Mouse (Mus musculus) liver, postnatal 0 days (tissue): ENCODE measurements at regions not wholly inside any gene's neighbourhood (a gene's known extent, or its start where the extent isn't known, plus 50 kb on each side); places are given as distances from the start of the nearest gene placed in this dataset.

ENCODE experiments used
- ATAC-seq: fragments of 200-750 bp; cut with Nextera tagmentation; 2 replicates; pipeline ENCODE4 v1.8.0; 2017; ENCODE audit warnings: mild to moderate bottlenecking, moderate library complexity
- DNase-seq: peaks from one replicate; pipeline ENCODE4 v3.0.0-alpha.2; 2016
- H3K27ac ChIP-seq: fragments of 300-500 bp; sonication (generic); 2 replicates; pipeline ENCODE4 v1.5.1; 2014; ENCODE audit warnings: antibody characterized with exemption, moderate library complexity, mild to moderate bottlenecking, low read depth
- H3K27me3 ChIP-seq: fragments of 300-500 bp; sonication (generic); 2 replicates; pipeline ENCODE4 v1.6.1; 2014; ENCODE audit warnings: low read length, control low read depth, mixed read lengths; ENCODE audit not compliant: insufficient read depth
- H3K36me3 ChIP-seq: fragments of 300-500 bp; sonication (generic); replicated peaks from 2 replicates; pipeline ENCODE4 v1.6.1; 2014; ENCODE audit warnings: mild to moderate bottlenecking, control low read depth, low read length, moderate library complexity, mixed read lengths; ENCODE audit not compliant: insufficient read depth
- H3K4me1 ChIP-seq: fragments of 300-500 bp; sonication (generic); 2 replicates; pipeline ENCODE4 v1.6.1; 2014; ENCODE audit warnings: antibody characterized with exemption, mild to moderate bottlenecking, control low read depth; ENCODE audit not compliant: insufficient read depth
- H3K4me2 ChIP-seq: fragments of 300-500 bp; sonication (generic); 2 replicates; pipeline ENCODE4 v1.6.1; 2014; ENCODE audit warnings: low read depth, mild to moderate bottlenecking, low read length, moderate library complexity, mixed read lengths
- H3K4me3 ChIP-seq: fragments of 300-500 bp; sonication (generic); 2 replicates; pipeline ENCODE4 v1.5.1; 2014; ENCODE audit warnings: low read depth, low read length
- H3K9ac ChIP-seq: fragments of 300-500 bp; sonication (generic); replicated peaks from 2 replicates; pipeline ENCODE4 v1.6.1; 2014; ENCODE audit warnings: mild to moderate bottlenecking, moderate library complexity
- H3K9me3 ChIP-seq: fragments of 300-500 bp; sonication (generic); 2 replicates; pipeline ENCODE4 v1.6.1; 2016; ENCODE audit warnings: mild to moderate bottlenecking, control low read depth, low read length, mixed read lengths
- CTCF ChIP-seq: sonication (generic); IDR thresholded peaks from 2 replicates; pipeline ENCODE4 v1.5.1; 2016; ENCODE audit warnings: antibody characterized with exemption, low read depth
- EP300 ChIP-seq: IDR thresholded peaks from 2 replicates; pipeline ENCODE4 v1.6.1; 2016; ENCODE audit warnings: antibody characterized with exemption, low read depth, mild to moderate bottlenecking
- WGBS: fragments of 180-500 bp; shearing (Covaris S2); extraction: QIAGEN DNeasy Blood & Tissue Kit; methylation state at CpG from one replicate; pipeline ENCODE4 v1.1.7; 2014; ENCODE audit not compliant: insufficient replicate concordance; 5-methylcytosine and 5-hydroxymethylcytosine counted together

DNA sequence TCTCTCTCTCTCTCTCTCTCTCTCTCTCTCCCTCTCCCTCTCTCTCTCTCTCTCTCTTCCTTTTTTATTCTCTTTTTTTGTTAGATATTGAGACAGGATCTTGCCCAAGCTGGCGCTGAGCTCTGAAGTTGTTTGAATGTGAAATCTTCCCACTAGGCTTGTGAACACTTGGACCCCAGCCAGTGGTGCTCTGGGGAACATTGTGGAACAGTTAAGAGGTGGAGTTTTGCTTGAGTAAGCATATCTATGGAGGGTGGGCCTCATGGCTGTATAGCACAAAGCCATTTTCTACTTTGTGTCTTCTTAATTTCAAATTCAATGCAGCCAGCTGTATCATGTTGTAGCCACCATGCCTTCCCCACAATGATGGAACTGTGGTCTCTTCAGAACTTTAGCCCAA is 875.4 kb downstream of the Tmem114 start:
- 60% methylated on average over 1 of the region's 1 CpGs for WGBS
- H3K4me1 ChIP-seq = no peaks in the 10 kb centered on the region
- H3K27ac ChIP-seq = no peak overlapping the region
- no peaks in the 10 kb centered on the region for H3K9me3 ChIP-seq
- no peak overlapping the region for H3K9ac ChIP-seq
- H3K4me3 ChIP-seq = no peak overlapping the region
- ATAC-seq (no peak), DNase-seq (no peak)
- H3K4me2 ChIP-seq = no peak overlapping the region
- no peaks in the 10 kb centered on the region for H3K36me3 ChIP-seq
- H3K27me3 ChIP-seq = no peaks in the 10 kb centered on the region
- no peak for TF ChIP-seq CTCF
- no peak for TF ChIP-seq EP300

DNA sequence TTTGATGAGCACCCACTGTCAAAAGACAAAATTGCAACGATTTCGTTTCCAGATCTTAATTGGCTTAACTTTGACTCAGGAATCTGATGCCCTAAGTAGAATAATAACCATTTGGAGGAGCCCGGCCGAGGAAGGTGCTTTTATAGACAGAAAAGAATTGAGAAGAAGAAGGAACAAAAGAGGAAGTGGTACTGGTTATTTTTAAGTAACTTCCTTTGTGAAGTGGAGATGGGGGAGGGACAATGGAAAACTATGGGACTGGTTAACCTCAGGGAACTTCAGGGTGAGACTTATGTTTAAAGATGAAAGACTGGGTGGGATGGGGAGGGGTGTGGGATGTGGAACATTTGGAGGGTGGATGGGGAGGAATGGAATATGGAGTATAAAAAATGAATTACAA is 880.9 kb downstream of the Tmem114 start:
- no peaks in the 10 kb centered on the region for H3K9me3 ChIP-seq
- TF ChIP-seq CTCF = no peak
- TF ChIP-seq EP300 = no peak
- no peaks in the 10 kb centered on the region for H3K36me3 ChIP-seq
- H3K4me3 ChIP-seq = no peak overlapping the region
- DNase-seq (no peak), ATAC-seq (no peak)
- H3K27ac ChIP-seq = no peak overlapping the region
- H3K4me2 ChIP-seq = no peak overlapping the region
- H3K27me3 ChIP-seq = no peaks in the 10 kb centered on the region
- WGBS = 47% methylated on average over 4 of the region's 4 CpGs
- H3K4me1 ChIP-seq = no peaks in the 10 kb centered on the region
- no peak overlapping the region for H3K9ac ChIP-seq

DNA sequence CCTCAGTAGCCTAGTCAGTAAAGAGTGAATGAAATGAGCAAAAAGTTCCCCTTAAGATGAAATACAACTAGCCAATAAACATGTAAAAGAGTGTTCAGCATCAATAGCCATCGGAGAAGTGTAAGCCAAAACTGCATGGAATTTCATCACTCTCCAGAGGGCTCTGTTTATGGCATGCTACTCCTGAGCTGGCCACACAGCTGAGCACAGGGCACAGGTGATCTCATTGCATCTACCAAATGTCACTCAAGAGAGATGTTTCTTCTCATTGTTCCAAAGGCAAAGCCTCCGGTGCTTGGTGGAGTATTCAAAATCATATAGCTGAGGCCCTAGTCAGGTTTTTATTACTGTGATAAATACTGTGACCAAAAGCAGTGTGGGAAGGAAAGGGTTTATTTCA is 895.1 kb downstream of the Tmem114 start:
- Histone ChIP-seq H3K27me3 (no peaks in the 10 kb centered on the region), H3K4me1 (no peaks in the 10 kb centered on the region), H3K36me3 (no peaks in the 10 kb centered on the region), H3K4me3 (no peak overlapping the region), H3K9ac (no peak overlapping the region), H3K4me2 (no peak overlapping the region), H3K9me3 (no peaks in the 10 kb centered on the region), H3K27ac (no peak overlapping the region)
- ATAC-seq (no peak), DNase-seq (no peak)
- TF ChIP-seq CTCF (no peak), EP300 (no peak)
- 82% methylated on average over 2 of the region's 2 CpGs for WGBS

DNA sequence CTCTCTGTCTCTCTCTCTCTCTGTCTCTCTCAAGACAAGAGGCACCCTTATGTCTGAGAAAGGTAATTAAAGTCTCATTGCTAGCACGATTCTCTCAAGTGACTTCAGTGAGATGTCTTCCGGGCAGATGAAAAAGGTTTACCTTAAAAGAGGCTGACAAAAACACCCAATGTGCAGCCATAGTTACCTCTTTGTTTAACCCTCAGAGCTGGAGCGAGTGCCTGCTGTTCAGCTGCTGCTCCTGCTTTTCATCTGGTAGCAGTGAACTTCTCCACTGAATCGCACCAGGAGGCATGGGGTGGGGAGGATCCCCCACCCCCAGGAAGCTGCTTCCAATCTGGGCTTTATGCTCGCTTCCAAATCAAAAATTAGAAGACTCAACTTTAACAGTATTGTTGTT is 896.0 kb downstream of the Tmem114 start:
- ATAC-seq (no peak), DNase-seq (no peak)
- Histone ChIP-seq H3K4me2 (no peak overlapping the region), H3K4me1 (no peaks in the 10 kb centered on the region), H3K9ac (no peak overlapping the region), H3K36me3 (no peaks in the 10 kb centered on the region), H3K4me3 (no peak overlapping the region), H3K27ac (no peak overlapping the region), H3K9me3 (no peaks in the 10 kb centered on the region; the same call in 1 of the 2 replicates), H3K27me3 (no peaks in the 10 kb centered on the region)
- no peak for TF ChIP-seq CTCF
- TF ChIP-seq EP300 = no peak
- WGBS = 65% methylated on average over 5 of the region's 5 CpGs

DNA sequence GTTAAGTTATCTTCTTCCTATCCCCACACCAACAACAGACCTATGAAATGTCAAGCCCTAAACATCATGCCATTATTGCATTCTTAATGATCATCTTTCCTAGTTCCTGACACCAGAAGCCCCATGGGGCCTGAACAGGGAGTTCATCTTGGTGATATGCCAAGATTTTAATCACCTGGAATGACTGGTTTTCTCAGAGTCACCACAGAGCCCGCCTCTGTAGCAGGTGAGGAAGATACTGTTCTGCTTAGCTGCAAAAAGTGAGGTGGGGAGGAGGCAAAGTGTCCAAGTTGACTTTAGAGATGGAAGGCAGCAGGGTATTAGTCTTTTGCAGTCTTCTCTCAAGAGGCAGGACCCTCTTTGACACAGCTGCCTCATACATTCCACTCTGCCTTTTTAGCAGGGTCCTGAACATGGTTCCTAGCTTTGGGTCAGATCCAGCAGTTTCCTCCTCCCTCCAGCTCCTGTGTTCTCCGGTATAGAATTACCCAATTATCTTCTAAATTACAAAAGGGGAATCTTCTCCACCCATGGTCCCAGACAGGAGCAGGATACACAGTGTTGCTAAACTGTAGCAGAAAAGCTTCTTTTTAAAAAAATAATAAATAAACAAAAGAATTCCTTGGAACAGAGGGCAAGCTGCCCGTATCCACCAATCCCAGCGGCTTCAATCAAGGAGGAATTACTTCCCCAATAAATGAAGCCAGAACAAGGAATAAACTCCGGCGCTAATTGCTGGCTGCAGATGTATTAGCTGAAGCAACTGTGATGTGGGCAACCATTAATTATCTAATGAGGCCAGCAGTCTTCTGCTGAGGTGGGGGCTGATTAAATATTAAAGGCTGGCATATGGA is 896.8 kb downstream of the Tmem114 start:
- no peaks in the 10 kb centered on the region; the same call in 1 of the 2 replicates for H3K9me3 ChIP-seq
- no peak for DNase-seq
- H3K36me3 ChIP-seq = no peaks in the 10 kb centered on the region
- no peak for ATAC-seq
- H3K9ac ChIP-seq = no peak overlapping the region
- H3K27ac ChIP-seq = no peak overlapping the region
- H3K4me1 ChIP-seq = no peaks in the 10 kb centered on the region
- no peak overlapping the region for H3K4me2 ChIP-seq
- no peak for TF ChIP-seq CTCF
- no peak for TF ChIP-seq EP300
- no peak overlapping the region for H3K4me3 ChIP-seq
- 66% methylated on average over 6 of the region's 6 CpGs for WGBS
- no peaks in the 10 kb centered on the region for H3K27me3 ChIP-seq

DNA sequence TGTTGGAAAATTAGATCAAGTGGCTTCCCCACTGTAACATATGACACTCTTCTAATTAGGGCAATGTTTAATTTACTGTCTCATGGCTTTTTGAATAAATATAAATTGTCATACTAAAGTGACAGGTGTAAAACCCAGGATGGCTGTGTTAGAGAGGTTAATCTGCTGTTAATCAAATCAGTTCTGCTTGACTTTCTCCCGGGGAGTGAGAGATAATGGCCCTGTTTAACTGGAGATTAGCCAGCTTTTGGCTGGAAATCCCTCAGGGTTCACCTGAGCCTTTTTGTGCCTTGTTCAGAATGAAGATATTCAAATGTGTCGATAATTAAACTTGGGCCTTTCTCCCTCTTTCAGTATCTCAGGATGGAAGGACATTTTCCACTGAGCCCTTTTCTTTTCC is 906.2 kb downstream of the Tmem114 start:
- WGBS = 60% methylated on average over 2 of the region's 2 CpGs
- Histone ChIP-seq H3K27ac (no peak overlapping the region), H3K9ac (no peak overlapping the region), H3K4me2 (no peak overlapping the region), H3K9me3 (peaks cover 9% of the 10 kb centered on the region; the same call in 1 of the 2 replicates), H3K4me3 (no peak overlapping the region), H3K27me3 (no peaks in the 10 kb centered on the region), H3K36me3 (no peaks in the 10 kb centered on the region), H3K4me1 (no peaks in the 10 kb centered on the region)
- no peak for DNase-seq
- ATAC-seq = no peak
- TF ChIP-seq CTCF (no peak), EP300 (no peak)
